10 mouse cellular contexts compared by ENCODE assay signal in genomic region chr1:155862967-155863366, GRCm38 (mm10). TPM values are rescaled to one million over a fixed set of nuclear protein-coding genes. Genes with fewer than 3 reads are reported as not detected.
DNase-seq lines count a peak whose midpoint lies in the region; ATAC-seq and TF ChIP-seq lines count a peak whose summit lies in the region.
"Had no signal": no experiment of that assay in that cellular context is flagged by ENCODE, and none has a peak within 500 bp of the region (broad histone marks: within the 10 kb centered on the region; RNA-seq: fewer than 3 reads in every experiment).

No protein-coding gene starts in this region.

- H3K4me3 ChIP-seq in left cerebral cortex, adult 2 months, result no peak overlapping the region
- H3K4me3 ChIP-seq: liver, embryonic 13.5 days had no signal

- intact Hi-C loops in left cerebral cortex, adult 2 months (cut with DNase I), result loop anchor here (10.0 kb wide), 1 partner anchor 288 kb away; no protein-coding TSS in a partner anchor

- no peak for ATAC-seq in Patski
- peak; percentile 97 for ATAC-seq in megakaryocyte progenitor cell, adult 5-6 weeks (replicated peaks; ENCODE audit: poor library complexity)
- ATAC-seq: forebrain, embryonic 16.5 days had no signal

- POLR2A ChIA-PET in Patski (lab: Charles Lee), result no interaction called here

- in situ Hi-C loops in Patski (cut with MboI; ENCODE audit: low pct_unique_long_range_greater_than_20kb), result no loop called here

- CTCF ChIA-PET in Patski (lab: Charles Lee), result interaction anchor here (1.2 kb wide), 1 partner anchor 15 kb away, joined by 4 read pairs; no protein-coding TSS in a partner anchor

- peak; percentile 21; the same call in 1 of the 2 replicates for TF ChIP-seq CTCF in left cerebral cortex, adult 2 months (IDR thresholded peaks at IDR 0.05)
- TF ChIP-seq CTCF in Patski (IDR thresholded peaks at IDR 0.05), result peak; percentile 33

- peak; percentile 34 to 37 for DNase-seq in cerebellum, postnatal 10 days
- DNase-seq in cerebellum, adult 9-11 months, result no peak
- DNase-seq in left cerebral cortex, adult 2 months (ENCODE audit: extremely low spot score in 1 of 2, low spot score in 2 of 2), result no peak
- no peak for DNase-seq in left cerebral cortex, adult 9 months (ENCODE audit: low spot score in 2 of 2)
- DNase-seq in Patski (ENCODE audit: low read depth, low spot score), result no peak
- DNase-seq in spleen, adult 12 weeks (ENCODE audit: low spot score), result no peak
- DNase-seq in MN1 (ENCODE audit: low spot score), result no peak
- DNase-seq: liver, embryonic 13.5 days had no signal

- no peak overlapping the region for H3K27ac ChIP-seq in left cerebral cortex, adult 2 months
- H3K27ac ChIP-seq: liver, embryonic 13.5 days had no signal

- no peaks in the 10 kb centered on the region for H3K27me3 ChIP-seq in Patski
- H3K27me3 ChIP-seq: liver, embryonic 13.5 days had no signal

RNA-seq across cellular contexts. Expression of gene Qsox1, which starts 50.3 kb away (rescaled TPM):
- 10 to 100 TPM; 28.2 to 32.2 TPM for total RNA-seq in left cerebral cortex, adult 2 months (2021)
- polyA plus RNA-seq in Patski (2021), result 50.3 TPM
- total RNA-seq in megakaryocyte progenitor cell, adult 5-6 weeks (2015), result 13.5 and 14.7 TPM in 2 replicates
- 15.0 and 24.2 TPM in 2 replicates for total RNA-seq in megakaryocyte progenitor cell, adult 5-6 weeks (2017)

Comparison
In these comparisons a context has a peak if more than half of its experiments do, and no peak if none do; other contexts are left out.
1. DNase-seq: peak in cerebellum, postnatal 10 days (2 of 2); none in cerebellum, adult 9-11 months (single experiment), left cerebral cortex, adult 2 months (0 of 2), left cerebral cortex, adult 9 months (0 of 2), Patski (single experiment), spleen, adult 12 weeks (single experiment) and MN1 (single experiment).